Mouse (Mus musculus): Measurements from ENCODE around the gene Umps. TPM values are rescaled to one million over a fixed set of nuclear protein-coding genes. Genes with fewer than 3 reads are reported as not detected.

Umps gene
- total RNA-seq (2017), result 12.8 and 13.0 TPM in 2 replicates

DNA sequence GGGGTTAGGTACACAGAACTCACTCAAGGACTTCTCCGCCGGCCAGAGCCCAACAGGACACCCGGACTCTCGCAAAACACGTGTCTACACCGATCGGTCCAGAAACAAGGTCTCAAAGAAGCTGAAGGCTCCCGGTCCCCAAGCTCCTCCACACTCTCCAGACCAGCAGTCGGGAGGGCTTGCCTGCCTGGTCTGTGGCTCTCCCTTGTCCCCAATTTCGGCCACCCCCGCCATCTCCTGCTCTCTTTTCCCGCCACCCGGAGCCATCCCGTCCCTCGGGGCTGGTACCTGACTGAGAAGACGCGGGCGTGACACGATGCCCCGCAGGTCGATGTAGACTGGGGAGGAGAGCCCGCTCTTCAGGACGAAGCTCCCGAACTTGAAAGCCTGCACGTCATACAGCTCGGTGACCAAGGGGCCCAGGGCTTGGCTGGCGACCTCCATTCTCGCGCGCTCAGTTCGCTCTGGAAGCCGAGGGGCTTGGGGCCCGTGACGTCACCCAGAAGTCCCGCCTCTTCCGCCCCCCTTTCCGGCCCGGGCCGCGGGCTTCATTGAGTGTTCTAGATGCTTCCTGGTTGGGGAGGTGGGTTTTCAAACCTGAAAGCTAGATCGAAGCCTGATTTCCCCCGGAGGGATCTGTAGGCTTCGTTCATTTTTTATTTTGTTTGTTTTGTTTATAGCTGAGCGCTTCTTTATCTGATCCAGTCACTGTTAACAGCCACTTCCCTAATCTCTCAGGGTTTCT, at the start of gene Umps:
TSS of gene Umps (minus strand) at position 501 of the 745 bp plus-strand sequence.
- peak; percentile 73 for ATAC-seq (ENCODE audit: extremely low read depth, insufficient number of reproducible peaks, low FRiP score, poor library complexity, severe bottlenecking)

DNA sequence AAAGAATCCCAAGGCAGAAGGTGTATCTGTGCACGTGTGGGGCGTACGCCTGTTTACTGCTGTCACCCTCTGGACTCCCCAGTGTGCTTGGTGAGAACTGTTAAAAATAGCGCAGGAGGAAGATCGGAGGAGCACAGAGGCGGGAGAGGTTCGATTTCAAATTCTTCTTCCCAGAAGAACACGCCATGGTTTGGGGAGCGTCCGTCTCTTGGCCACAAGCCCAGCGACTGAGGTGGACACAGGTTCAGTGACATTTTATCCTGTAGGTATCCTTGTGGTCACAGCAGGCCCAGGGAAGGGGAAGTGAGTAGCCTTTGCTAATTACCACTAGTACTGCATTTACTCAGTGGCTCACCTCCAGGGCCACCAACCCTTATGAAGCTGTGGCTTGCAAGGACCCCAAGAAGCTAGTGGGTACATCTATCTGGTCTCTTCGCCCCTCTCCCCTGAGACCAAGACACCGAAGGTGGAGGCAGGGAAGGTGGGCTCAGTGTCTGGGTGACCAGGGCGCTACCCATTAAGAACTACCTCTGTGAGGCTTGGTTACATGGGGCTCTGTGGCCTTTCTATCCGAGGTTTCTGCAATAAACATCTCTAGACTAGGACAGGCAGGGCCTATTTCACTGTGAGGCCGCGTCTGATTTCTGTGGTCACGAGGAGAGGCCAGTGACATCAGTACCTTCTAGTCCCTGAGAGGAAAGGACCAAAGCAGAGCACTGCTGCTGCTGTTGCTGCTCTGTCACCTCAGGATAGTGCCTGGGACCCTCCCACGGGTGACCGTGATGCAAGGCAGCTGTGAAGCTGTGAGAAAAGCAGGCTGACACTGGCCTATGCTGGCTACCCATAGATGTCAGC, 45.4 kb upstream of the Umps start:
- ATAC-seq (ENCODE audit: extremely low read depth, insufficient number of reproducible peaks, low FRiP score, poor library complexity, severe bottlenecking), result no peak

DNA sequence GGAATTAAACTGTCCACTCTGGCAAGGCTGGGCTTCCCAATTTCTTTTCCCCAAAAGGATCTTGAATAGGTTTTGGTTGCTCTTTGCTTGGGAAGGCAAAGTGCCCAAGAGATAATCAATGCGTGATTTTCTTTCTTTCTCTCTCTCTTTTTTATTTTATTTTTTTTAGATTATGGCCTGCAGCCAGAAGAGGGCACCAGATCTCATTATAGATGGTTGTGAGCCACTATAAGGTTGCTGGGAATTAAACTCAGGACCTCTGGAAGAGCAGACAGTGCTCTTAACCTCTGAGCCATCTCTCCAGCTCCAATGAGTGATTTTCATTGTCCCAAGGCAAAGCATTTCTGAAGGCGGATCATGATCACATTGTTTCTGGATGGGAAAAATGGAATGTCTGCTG, 42.7 kb upstream of the Umps start:
- ATAC-seq (ENCODE audit: extremely low read depth, insufficient number of reproducible peaks, low FRiP score, poor library complexity, severe bottlenecking), result no peak

DNA sequence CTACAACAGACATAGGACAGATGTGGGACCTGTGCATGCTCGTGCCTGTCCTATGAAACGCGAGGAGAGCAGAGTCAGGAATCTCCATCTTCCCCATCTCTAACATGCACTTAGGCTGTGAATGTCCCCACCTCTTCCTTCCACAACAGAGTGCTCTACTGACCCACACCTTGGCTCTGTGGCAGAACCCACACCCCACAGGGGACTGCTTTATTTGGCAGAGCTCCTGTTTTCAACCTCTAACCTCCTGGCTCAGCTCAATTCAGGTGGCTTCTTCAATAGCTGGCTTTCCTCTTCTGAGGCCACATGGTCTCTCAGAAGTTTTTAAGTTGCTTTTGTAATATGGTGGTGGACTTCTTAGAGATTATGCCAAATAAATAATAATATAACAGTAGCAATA, 39.1 kb upstream of the Umps start:
- no peak for ATAC-seq (ENCODE audit: extremely low read depth, insufficient number of reproducible peaks, low FRiP score, poor library complexity, severe bottlenecking)

DNA sequence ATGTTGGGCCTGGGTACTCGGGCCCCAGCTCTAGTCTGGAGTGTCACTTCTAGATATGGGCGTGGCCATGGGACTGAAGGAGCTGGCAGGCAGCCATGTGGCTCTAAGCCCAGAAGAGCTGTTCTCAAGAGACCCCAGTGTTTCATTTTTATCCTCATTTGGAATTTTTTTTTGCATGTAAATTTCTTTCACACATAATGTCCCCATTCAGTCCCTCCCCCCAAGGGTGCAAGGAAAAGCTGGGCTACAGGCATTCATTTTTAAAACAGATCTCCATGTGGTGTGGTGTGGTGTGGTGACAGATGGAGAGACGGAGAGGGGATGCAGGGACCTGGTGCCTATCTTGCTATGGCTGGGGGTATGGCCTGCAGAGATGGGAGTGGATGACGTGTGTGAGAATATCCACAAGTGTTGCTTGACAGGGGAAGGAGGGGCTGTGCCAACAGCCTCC, 37.3 kb upstream of the Umps start:
- no peak for ATAC-seq (ENCODE audit: extremely low read depth, insufficient number of reproducible peaks, low FRiP score, poor library complexity, severe bottlenecking)

DNA sequence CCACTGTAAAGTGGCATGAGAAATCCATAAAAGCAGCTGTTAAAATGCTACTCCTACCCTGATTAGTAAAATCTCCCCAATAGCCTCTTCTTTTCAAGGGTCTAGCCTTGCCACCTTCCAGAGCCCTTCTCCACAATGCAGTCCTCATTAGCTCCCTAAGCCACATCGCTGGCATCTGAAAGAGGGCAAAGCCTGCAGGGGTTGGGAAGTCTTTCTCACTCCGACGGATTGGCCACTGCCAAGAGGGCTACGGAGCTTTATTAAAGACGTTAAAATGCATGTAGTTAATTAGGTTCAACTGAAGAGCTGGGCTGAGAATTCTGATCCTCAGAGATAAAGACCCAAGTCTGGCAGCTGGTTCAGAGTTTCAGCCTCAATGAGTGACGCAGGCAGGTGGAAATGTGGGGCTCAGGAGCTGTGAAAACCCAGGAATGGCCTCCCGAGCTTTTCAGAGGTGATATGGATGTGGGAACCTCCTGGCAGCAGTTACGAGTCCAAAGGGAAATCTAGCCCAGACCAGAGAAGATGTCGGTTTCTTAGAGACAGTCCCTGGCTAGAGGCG, 36.8 kb upstream of the Umps start:
- no peak for ATAC-seq (ENCODE audit: extremely low read depth, insufficient number of reproducible peaks, low FRiP score, poor library complexity, severe bottlenecking)

DNA sequence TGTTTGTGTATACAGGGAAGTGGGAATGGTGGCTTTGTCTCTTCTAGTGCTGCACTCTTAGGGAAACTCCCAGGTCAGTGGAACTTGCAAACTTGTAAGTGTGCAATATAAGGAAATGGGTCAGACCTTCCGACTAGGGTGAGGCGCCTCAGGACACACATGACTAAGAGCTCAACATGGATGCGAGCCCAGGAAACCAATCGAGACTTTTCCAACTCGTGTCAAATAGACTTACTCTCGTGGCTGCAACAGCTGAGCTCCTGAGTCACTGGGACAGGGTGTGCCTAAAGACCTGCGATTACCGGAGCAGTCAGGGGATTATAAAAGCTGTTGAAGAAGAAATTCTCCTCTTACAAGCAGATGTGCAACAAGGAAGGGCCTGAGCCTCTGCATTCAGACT, 33.9 kb upstream of the Umps start:
- ATAC-seq (ENCODE audit: extremely low read depth, insufficient number of reproducible peaks, low FRiP score, poor library complexity, severe bottlenecking), result no peak

DNA sequence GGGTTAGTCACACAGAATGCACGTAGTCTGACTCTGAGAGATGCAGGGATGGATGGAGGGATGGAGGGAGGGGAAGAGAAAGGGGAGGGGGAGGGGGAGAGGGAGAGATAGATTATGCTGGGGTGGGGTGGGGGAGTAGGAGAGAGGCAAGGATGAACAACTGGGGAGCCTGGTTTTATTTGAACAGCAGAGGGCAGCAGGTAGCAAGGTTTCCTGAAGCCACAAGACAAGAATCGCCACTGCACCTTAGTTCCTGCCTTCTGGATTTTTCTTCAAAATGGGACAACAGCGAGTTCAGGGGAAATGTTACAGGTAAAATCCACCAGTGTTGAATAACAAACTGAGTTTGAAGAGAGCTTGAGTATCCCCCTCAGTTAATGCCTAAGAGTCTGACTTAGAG, 32.5 kb upstream of the Umps start:
- no peak for ATAC-seq (ENCODE audit: extremely low read depth, insufficient number of reproducible peaks, low FRiP score, poor library complexity, severe bottlenecking)

DNA sequence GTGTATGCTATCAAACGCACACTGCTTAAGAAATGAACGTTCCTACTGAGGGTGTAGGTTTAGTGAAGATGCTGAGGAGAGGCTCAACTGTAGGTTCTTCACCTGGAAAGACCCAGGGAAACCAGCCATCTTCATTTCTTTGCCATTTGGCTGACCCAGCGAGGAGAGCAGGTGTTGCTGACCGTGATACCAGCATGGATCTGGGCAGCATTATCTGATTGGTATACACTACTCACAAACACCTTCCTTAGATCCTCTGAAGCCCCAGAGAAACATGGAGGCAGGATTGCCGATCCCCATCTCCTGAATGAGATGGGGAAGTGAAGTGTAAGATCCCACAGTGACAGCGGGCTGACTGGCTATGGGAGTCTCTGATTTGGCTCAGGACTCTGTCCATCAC, 31.2 kb upstream of the Umps start:
- ATAC-seq (ENCODE audit: extremely low read depth, insufficient number of reproducible peaks, low FRiP score, poor library complexity, severe bottlenecking), result no peak

DNA sequence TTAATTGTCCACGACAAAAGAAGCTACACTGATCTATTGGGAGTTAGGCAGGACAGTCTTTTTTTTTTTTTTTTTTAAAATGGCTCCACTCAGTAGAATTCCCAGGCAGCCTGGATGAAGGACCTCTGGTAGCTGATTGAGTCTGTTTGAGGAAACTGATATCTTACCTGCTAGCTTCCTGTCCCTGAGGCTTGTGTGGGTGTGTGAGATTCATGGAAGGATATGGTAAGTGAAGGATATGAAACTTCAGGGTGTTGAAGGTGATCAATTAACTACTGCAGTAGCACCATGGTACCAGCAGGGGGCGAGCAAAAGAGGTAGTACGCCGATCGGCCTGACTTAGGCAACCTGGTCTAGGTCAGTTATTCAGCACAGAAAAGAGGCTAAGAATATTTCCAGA, 29.2 kb upstream of the Umps start:
- peak; percentile 78; the same call in 1 of the 2 replicates for ATAC-seq (ENCODE audit: extremely low read depth, insufficient number of reproducible peaks, low FRiP score, poor library complexity, severe bottlenecking)

DNA sequence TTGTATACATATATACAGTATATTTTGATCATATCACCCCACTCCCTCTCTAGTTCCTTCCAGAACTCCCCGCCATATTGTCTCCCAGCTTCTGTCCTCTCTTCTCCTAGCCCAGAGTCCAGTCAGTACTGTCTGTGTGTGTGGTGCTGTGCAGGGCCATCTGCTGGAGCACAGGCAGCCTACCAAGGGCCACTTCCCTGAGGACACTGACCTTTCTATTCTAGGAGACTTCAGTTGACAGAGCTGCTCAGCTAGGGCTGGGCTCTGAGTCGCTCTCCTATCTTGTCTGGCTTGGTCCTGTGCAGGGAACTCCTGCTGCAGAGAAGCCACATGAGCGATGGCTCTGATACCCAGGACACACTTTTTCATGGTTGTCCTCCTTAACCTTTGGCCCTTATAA, 28.7 kb upstream of the Umps start:
- ATAC-seq (ENCODE audit: extremely low read depth, insufficient number of reproducible peaks, low FRiP score, poor library complexity, severe bottlenecking), result no peak

DNA sequence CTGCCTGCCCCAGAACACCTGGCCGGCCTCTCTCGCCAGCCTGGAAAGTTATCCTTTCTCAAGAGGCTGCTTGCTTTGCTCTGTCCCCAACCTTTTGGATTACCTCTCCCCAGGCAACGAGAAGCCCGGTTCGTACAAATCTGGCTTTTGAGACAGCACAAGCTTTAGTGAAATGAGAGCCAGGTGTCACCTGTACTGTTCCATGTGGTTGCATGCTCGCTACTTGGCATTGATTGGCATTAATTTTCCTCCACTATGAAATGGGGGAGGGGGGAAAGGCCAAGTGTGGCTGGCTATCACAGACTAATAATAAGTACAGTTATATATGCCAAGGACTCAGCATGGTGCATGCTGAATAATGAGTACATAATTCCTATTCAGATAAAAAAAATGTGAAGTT, 27.5 kb upstream of the Umps start:
- no peak for ATAC-seq (ENCODE audit: extremely low read depth, insufficient number of reproducible peaks, low FRiP score, poor library complexity, severe bottlenecking)

DNA sequence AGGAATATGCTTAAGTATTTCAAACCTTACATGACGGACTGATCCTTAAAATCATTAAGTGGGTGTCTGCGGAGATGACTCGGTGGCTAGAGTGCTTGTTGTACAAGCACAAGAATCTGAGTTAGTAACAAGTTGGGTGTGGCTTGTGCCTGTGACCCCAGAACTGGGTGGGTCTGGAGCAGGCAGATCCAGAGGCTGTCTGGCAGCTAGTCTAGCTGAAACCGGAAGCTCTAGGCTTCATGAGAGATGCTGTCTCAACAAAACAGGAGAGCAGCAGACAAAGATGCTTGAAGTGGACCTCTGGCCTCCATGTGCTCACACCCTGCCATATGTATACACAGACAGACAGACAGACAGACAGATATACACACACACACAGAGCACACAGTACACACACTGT, 23.9 kb upstream of the Umps start:
- no peak for ATAC-seq (ENCODE audit: extremely low read depth, insufficient number of reproducible peaks, low FRiP score, poor library complexity, severe bottlenecking)

DNA sequence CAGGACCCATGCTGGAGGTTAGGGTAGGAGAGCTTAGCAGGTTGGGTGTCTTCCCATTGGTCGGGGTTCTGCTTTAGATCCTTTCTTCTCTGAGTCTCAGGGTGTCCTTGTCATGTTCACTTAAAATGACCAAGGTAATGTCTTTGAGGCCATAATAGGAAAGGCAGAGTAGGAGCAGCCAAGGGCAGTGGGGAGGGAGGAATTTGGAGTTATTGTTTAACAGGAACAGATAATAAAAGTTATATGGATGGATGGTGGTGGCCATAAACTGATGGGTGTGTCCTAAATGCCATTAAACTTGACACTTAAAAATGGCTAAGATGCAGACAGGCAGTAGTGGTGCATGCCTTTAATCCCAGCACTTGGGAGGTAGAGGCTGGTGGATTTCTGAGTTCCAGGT, 22.3 kb upstream of the Umps start:
- ATAC-seq (ENCODE audit: extremely low read depth, insufficient number of reproducible peaks, low FRiP score, poor library complexity, severe bottlenecking), result no peak

DNA sequence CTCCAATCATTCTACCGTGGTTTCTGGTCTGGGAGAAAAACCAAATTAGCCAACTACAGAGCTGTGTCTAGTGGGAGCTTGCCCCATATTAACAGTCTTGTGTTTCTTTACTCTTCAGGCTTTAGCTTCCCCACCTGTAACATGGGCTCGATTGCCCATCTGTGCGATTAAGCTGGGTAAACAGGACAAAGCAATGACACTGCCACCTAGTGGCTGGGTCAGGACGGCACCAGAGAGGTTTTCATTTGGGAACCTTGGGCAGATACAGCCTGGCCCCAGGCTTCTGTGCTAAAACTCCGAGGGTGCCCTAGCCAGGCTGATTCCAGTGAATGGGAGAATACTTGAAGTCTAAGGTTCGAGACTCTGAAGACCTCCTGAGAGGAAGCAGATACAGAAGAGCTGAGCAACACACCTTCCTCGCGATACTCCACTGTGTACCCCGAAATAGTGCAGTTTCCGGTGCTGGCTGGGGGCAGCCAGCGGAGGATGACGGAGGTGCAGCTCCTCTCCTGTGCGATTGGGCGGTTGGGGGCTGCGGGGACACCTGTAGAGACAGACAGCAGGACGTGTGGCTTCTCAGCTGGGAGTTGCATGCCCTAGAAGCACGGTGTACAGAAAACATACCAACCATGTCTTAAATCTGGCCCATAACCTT, 21.6 kb upstream of the Umps start:
- peak; percentile 77 for ATAC-seq (ENCODE audit: extremely low read depth, insufficient number of reproducible peaks, low FRiP score, poor library complexity, severe bottlenecking)

DNA sequence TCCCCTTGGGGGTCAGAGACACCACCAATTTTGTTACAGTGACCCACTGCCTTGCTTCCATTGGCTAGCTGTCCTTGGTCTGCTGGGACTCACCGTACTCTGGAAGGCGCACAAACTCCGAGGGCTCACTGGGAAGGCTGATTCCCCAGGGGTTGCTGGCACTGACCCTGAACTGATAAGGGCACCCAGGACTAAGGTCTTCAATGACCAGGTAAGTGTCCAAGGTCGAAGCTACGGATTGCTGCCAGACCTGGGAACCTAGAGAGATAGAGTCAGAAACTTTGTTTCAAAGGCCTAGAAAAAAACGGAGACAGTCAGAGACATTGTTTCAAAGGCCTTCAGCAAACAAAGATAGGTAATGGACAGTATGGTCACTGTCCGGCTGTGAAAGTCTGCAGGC, 20.2 kb upstream of the Umps start:
- ATAC-seq (ENCODE audit: extremely low read depth, insufficient number of reproducible peaks, low FRiP score, poor library complexity, severe bottlenecking), result no peak

DNA sequence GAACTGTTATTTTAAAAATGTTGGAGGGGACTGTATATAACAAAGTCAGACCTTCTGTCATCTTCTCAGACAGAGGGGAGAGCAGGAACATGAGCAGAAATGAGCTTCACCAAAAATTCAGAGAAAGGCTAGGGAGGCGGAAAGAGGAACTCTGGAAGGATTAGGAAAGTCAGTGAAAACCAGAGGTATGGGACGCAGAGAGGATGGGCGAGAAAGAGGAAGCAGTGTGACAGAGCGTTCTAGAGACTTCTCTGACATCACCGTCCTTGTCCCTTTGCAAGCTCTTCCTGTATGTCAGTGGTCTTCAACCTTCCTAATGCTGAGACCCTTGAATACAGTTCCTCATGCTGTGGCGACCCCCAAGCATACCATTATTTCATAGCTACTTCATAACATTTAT, 18.5 kb upstream of the Umps start:
- no peak; the same call in 1 of the 2 replicates for ATAC-seq (ENCODE audit: extremely low read depth, insufficient number of reproducible peaks, low FRiP score, poor library complexity, severe bottlenecking)

DNA sequence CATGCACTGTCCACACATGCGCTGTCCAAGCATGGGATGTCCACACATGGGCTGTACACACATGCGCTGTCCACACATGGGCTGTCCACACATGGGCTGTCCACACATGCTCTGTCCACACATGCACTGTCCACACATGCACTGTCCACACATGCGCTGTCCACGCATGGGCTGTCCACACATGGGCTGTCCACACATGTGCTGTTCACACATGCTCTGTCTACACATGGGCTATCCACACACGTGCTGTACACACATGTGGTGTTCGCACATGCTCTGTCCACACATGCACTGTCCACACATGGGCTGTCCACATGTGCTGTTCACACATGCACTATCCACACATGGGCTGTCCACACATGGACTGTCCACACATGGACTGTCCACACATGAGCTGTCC, 16.9 kb upstream of the Umps start:
- ATAC-seq (ENCODE audit: extremely low read depth, insufficient number of reproducible peaks, low FRiP score, poor library complexity, severe bottlenecking), result no peak

DNA sequence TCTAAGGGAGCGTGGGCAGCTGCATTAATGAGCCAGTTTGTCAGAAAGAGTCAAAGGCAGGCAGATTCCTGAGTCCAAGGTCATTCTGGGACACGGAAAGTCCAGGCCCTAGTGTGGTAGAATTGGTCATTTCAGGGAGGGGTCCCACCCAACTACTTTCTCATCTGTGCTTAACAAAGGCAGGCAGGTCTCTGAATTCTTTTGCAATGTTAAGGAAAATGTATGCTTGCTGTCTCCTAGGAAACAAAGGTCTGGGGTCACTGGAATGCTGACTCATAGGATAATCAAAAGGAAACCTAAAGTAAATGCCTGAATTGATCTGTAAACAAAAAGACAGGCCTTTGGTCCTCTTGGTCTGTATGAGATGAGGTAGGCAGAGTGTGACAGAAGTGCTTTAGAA, 13.0 kb upstream of the Umps start:
- ATAC-seq (ENCODE audit: extremely low read depth, insufficient number of reproducible peaks, low FRiP score, poor library complexity, severe bottlenecking), result no peak

DNA sequence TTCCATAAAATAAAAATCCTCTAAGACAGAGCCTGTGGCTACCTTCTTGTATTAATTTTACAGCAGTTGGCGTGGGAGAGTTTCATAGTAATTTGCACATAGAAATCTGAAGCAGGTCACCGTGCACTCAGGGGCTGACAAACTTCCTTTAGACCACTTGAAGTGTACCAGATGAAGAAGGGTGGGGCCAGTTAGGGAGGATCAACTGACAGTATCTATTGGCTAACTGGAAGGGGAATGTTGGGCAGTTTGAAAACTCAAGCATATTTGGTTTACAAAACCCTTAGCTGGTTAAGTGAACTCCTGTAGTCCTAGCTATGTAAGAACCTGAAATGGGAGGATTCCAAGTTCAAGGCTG, 424 bp upstream of the Umps start:
- ATAC-seq (ENCODE audit: extremely low read depth, insufficient number of reproducible peaks, low FRiP score, poor library complexity, severe bottlenecking), result no peak

Measured in neutrophil, adult 5-6 weeks (primary cell).